Comparison of ENCODE assay signal across 17 mouse cellular contexts in the genomic region with DNA sequence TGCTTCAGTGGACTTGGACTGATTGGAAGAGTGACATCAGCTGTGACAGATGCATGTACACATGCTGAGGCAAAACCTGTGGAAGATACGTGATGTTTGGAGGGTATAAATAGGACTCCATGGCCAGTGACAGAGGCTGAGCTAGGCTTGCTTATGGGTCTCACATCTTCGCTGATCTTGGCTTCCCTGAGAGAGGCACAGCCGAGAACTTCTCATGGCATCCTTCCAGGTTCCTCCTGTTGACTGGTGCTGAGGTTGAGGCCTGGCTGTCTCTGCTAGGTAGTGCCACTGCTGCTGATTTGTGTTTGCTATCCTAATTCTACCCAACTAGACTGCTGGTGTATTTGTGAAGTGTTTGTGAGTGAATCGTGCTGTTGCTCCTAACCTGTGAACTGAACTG. TPM values are rescaled to one million over a fixed set of nuclear protein-coding genes. Genes with fewer than 3 reads are reported as not detected.
"Had no signal": no experiment of that assay in that cellular context is flagged by ENCODE, and none has a peak within 500 bp of the region (broad histone marks: within the 10 kb centered on the region; RNA-seq: fewer than 3 reads in every experiment).

No protein-coding gene starts in this region.

- H3K4me1 ChIP-seq: neural tube, embryonic 13.5 days; neural tube, embryonic 15.5 days; stomach, embryonic 15.5 days had no signal

- H3K9me3 ChIP-seq: neural tube, embryonic 13.5 days; neural tube, embryonic 15.5 days; stomach, embryonic 15.5 days had no signal

- H3K4me2 ChIP-seq: neural tube, embryonic 13.5 days; neural tube, embryonic 15.5 days; stomach, embryonic 15.5 days had no signal

- H3K9ac ChIP-seq: neural tube, embryonic 13.5 days; neural tube, embryonic 15.5 days; stomach, embryonic 15.5 days had no signal

- DNase-seq: retina, postnatal 1 day; right cerebral cortex, adult 18-20 months; right cerebral cortex, postnatal 14 days; right cerebral cortex, postnatal 25 days; right cerebral cortex, postnatal 4 days; spleen, adult 18-20 months; thymus, adult 18-20 months; thymus, adult 2 months; thymus, postnatal 14 days; thymus, postnatal 25 days; thymus, postnatal 36 days; thymus, postnatal 4 days had no signal

- H3K4me3 ChIP-seq: neural tube, embryonic 13.5 days; neural tube, embryonic 15.5 days; stomach, embryonic 15.5 days had no signal

- H3K27me3 ChIP-seq: neural tube, embryonic 13.5 days; neural tube, embryonic 15.5 days; stomach, embryonic 15.5 days had no signal

- H3K36me3 ChIP-seq: neural tube, embryonic 13.5 days; neural tube, embryonic 15.5 days; stomach, embryonic 15.5 days had no signal

- H3K27ac ChIP-seq: neural tube, embryonic 13.5 days; neural tube, embryonic 15.5 days; stomach, embryonic 15.5 days; stomach, postnatal 0 days had no signal

RNA-seq across cellular contexts. Expression of a gene that starts 35.7 kb away (rescaled TPM):
- total RNA-seq: neutrophil, adult 5-6 weeks had no signal
